Mouse (Mus musculus) myocyte (in vitro differentiated cells): ENCODE data around the gene Mip. TPM values are rescaled to one million over a fixed set of nuclear protein-coding genes. Genes with fewer than 3 reads are reported as not detected.
"Not testable (repeated sequence)": the region's sequence is repeated elsewhere in the genome, so short reads cannot be mapped to it uniquely, and the experiment has no call there.

Experiments
- H3K27me3 ChIP-seq: one replicate; pipeline ENCODE4 v1.6.1; 2011; ENCODE audit not compliant: control insufficient read depth, insufficient read depth, insufficient read length
- H3K36me3 ChIP-seq: one replicate; pipeline ENCODE4 v1.6.1; 2011; ENCODE audit not compliant: control insufficient read depth, insufficient read depth
- H3K4me2 ChIP-seq: one replicate; pipeline ENCODE4 v1.6.1; 2011; ENCODE audit warnings: low read depth, control low read depth
- H3K4me3 ChIP-seq: one replicate; pipeline ENCODE4 v1.5.1; 2011; ENCODE audit warnings: mild to moderate bottlenecking, control low read depth, moderate library complexity
- H3K79me2 ChIP-seq: one replicate; pipeline ENCODE4 v1.6.1; 2011; ENCODE audit not compliant: control insufficient read depth, insufficient read depth
- H3ac ChIP-seq: one replicate; pipeline ENCODE4 v1.6.1; 2011; ENCODE audit not compliant: control insufficient read depth, insufficient read length
- CEBPB ChIP-seq: IDR thresholded peaks from 2 replicates; pipeline ENCODE4 v1.6.1; 2011; ENCODE audit warnings: mild to moderate bottlenecking, moderate library complexity; ENCODE audit not compliant: poor library complexity, insufficient read depth, severe bottlenecking
- E2F4 ChIP-seq: IDR thresholded peaks from one replicate; pipeline ENCODE4 v1.6.1; 2011; ENCODE audit warnings: mild to moderate bottlenecking, control low read depth, moderate library complexity; ENCODE audit not compliant: insufficient read depth
- MAX ChIP-seq: IDR thresholded peaks from one replicate; pipeline ENCODE4 v1.6.1; 2011; ENCODE audit warnings: low read depth, mild to moderate bottlenecking, control low read depth
- MYOD1 ChIP-seq, 3 experiments: IDR thresholded peaks; one replicate each; pipeline ENCODE4 v1.6.1; 2011; ENCODE audit warnings: control low read depth in 2 of 3, low read depth in 2 of 3, mild to moderate bottlenecking in 2 of 3, moderate library complexity in 1 of 3; ENCODE audit not compliant: insufficient read length in 2 of 3, control insufficient read depth in 1 of 3
- MYOG ChIP-seq, 3 experiments: IDR thresholded peaks; one replicate each; pipeline ENCODE4 v1.6.1; 2011; ENCODE audit warnings: control low read depth in 2 of 3, low read depth in 2 of 3, mild to moderate bottlenecking in 2 of 3; ENCODE audit not compliant: insufficient read length in 2 of 3, control insufficient read depth in 1 of 3, insufficient read depth in 1 of 3
- POLR2A ChIP-seq: IDR thresholded peaks from one replicate; pipeline ENCODE4 v1.6.1; 2011; ENCODE audit warnings: low read depth, mild to moderate bottlenecking, control low read depth, moderate library complexity; ENCODE audit not compliant: insufficient read length
- POLR2AphosphoS2 ChIP-seq: IDR thresholded peaks from one replicate; pipeline ENCODE4 v1.6.1; 2011; ENCODE audit warnings: low read depth, control low read depth; ENCODE audit not compliant: insufficient read length
- REST ChIP-seq: IDR thresholded peaks from one replicate; pipeline ENCODE4 v1.6.1; 2011; ENCODE audit warnings: mild to moderate bottlenecking, control low read depth, moderate library complexity; ENCODE audit not compliant: insufficient read depth, insufficient read length
- SRF ChIP-seq: IDR thresholded peaks from one replicate; pipeline ENCODE4 v1.6.1; 2011; ENCODE audit warnings: low read depth; ENCODE audit not compliant: control insufficient read depth, insufficient read length
- TCF12 ChIP-seq: IDR thresholded peaks from one replicate; pipeline ENCODE4 v1.6.1; 2011; ENCODE audit warnings: mild to moderate bottlenecking, control low read depth; ENCODE audit not compliant: poor library complexity, insufficient read depth, severe bottlenecking
- TCF3 ChIP-seq: IDR thresholded peaks from one replicate; pipeline ENCODE4 v1.6.1; 2011; ENCODE audit warnings: low read depth, control low read depth; ENCODE audit not compliant: insufficient read length
- USF1 ChIP-seq: IDR thresholded peaks from one replicate; pipeline ENCODE4 v1.6.1; 2011; ENCODE audit warnings: low read depth, mild to moderate bottlenecking, control low read depth, moderate library complexity
- polyA plus RNA-seq: library from polyadenylated mRNA; unstranded; fragments of >200 nt; fragmentation: generic; extraction: Trizol; gene quantifications from one replicate; pipeline ENCODE4 v1.2.1, GENCODE M21; 2012; ENCODE audit warnings: missing spikeins

Gene Mip
- polyA plus RNA-seq, 1 experiment, result not detected

DNA sequence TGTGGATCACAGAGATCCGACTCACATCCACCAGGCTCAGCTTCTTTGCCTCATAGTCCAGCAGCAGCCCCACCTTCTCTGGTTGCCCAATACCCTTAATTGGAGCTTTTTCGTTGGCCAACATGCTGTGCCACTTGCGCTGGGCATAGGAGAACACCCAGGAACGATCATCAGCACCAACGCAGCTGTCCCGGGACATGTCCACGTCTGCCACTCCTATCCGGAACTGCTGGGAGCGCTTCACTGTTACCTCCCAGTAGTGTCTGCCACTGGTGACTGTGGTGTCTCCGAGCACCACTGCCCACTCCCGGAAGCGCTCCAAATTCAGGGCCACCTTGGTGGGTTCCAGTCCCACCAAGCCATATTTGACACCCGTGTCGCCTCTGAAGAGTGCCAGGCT, 14.7 kb upstream of the Mip start:
- no peaks in the 10 kb centered on the region for H3K36me3 ChIP-seq
- TF ChIP-seq MYOG (IDR thresholded peaks at IDR 0.05; ENCODE audit: control insufficient read depth in 1 of 3, insufficient read depth in 1 of 3, insufficient read length in 2 of 3, low read depth in 2 of 3) (peak; percentile 17 to 84 (median 71)), POLR2AphosphoS2 (no peak), REST (no peak), MYOD1 (IDR thresholded peaks at IDR 0.05; ENCODE audit: control insufficient read depth in 1 of 3, insufficient read length in 2 of 3, low read depth in 2 of 3) (peak; percentile 41 to 86 (median 71)), CEBPB (peak; percentile 54), POLR2A (peak; percentile 52)
- peak overlapping the region; percentile 74 for H3K4me2 ChIP-seq
- H3K4me3 ChIP-seq, result peak overlapping the region; percentile 79
- H3K27me3 ChIP-seq, result no peaks in the 10 kb centered on the region
- no peaks in the 10 kb centered on the region for H3K79me2 ChIP-seq
- peak overlapping the region; percentile 14 for H3ac ChIP-seq

DNA sequence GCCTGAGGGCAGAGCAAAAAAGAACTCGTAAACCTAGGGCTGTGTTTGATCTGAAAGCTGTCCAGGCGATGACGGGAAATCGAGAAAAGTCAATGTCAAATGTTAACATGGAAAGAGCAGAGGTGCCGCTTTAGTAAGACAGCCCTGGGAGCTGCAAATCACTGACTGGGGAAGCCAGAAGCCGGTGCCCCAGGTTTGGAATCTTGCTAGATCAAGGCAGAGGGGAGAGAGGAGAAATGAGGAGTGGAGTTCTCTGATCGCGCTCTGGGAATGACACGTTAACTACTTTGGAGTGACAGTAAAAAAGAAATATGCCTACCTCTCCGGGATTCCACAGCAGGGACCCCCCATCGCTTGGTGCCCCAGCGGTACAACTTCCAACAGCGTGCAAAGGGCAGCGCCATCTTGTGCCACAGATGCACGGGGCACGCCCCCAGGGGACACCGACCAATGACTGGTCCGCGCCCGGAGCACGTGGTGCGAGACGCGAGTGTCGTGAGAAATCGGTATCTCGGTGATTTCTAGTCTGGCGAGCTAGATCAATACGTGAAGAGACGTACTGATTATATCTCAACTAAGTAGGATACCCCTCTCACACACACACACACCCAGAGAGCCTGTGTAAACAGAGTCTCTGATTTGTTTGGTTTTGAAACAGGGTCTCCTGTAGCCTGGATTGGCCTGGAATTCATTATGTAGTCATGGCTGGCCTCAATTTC, 14.1 kb upstream of the Mip start, which contains the start of gene Spryd4:
Gene Spryd4 (minus strand): TSS at position 418 of the 719 bp plus-strand sequence.
- peak within 1 kb of the TSS; percentile 79 for H3K4me3 ChIP-seq
- H3ac ChIP-seq, result peak within 1 kb of the TSS; percentile 14
- TF ChIP-seq MYOG (IDR thresholded peaks at IDR 0.05; ENCODE audit: control insufficient read depth in 1 of 3, insufficient read depth in 1 of 3, insufficient read length in 2 of 3, low read depth in 2 of 3) (peak in 2 of 3 experiments; percentile 18 to 43), MAX (peak; percentile 27), MYOD1 (IDR thresholded peaks at IDR 0.05; ENCODE audit: control insufficient read depth in 1 of 3, insufficient read length in 2 of 3, low read depth in 2 of 3) (peak in 1 of 3 experiments; percentile 24), USF1 (peak; percentile 99), E2F4 (no peak), TCF3 (no peak), POLR2A (peak; percentile 98), POLR2AphosphoS2 (peak; percentile 92), CEBPB (no peak), TCF12 (no peak), SRF (no peak), REST (peak; percentile 41)
- peak within 1 kb of the TSS; percentile 74 for H3K4me2 ChIP-seq
- H3K36me3 ChIP-seq, result no peaks in the 10 kb centered on the region
- H3K79me2 ChIP-seq, result no peaks in the 10 kb centered on the region
- no peaks in the 10 kb centered on the region for H3K27me3 ChIP-seq

DNA sequence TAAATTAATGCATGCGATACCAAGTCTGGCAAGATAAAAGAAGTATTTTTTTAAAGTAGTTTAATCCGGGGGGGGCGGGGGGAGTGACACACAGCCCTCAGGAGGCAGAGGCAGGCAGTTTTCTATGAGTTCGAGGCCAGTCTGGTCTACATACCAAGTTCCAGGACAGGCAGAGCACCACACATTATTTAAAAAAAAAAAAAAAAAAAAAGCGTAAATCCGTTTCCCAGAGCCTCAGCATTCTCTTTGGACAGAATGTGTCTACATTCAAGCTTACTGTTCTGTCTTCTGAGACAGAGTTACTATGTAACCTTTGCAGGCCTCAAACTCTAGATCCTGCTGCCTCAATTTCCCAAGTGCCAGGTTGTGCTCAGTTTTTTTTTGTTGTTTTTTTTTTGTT, 13.5 kb upstream of the Mip start:
- H3ac ChIP-seq, result no peak overlapping the region
- TF ChIP-seq REST (no peak), TCF3 (no peak), TCF12 (no peak), MYOG (IDR thresholded peaks at IDR 0.05; ENCODE audit: control insufficient read depth in 1 of 3, insufficient read depth in 1 of 3, insufficient read length in 2 of 3, low read depth in 2 of 3) (no peak)
- peak overlapping the region; percentile 79 for H3K4me3 ChIP-seq
- H3K36me3 ChIP-seq, result no peaks in the 10 kb centered on the region
- H3K4me2 ChIP-seq, result peak overlapping the region; percentile 74
- H3K79me2 ChIP-seq, result no peaks in the 10 kb centered on the region
- no peaks in the 10 kb centered on the region for H3K27me3 ChIP-seq

DNA sequence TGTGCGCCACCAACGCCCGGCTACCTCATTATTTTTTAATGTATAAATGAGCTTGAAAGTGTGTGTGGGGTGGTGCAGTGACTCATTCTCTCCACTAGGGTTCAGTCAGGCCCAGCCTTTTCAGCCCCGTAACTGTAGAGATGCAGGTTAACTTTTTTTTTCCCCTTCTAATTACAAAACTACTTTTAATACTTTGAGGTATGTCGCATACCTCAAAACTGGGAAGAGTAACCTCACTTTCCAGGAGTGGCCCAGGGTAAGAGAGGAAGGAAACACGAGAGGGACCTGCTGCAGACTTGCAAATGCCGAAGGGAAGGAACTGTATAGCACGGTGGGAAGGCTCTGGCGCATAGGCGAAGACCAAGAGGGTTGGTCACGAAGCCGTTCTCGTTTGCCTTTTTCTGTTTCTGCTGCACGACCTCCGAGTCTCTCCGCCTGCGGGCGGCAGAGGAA, 12.7 kb upstream of the Mip start:
- Histone ChIP-seq H3K79me2 (no peaks in the 10 kb centered on the region), H3K4me2 (peak overlapping the region; percentile 8), H3K36me3 (no peaks in the 10 kb centered on the region), H3ac (no peak overlapping the region), H3K4me3 (no peak overlapping the region), H3K27me3 (no peaks in the 10 kb centered on the region)
- TF ChIP-seq POLR2AphosphoS2, result no peak
- no peak for TF ChIP-seq CEBPB
- no peak for TF ChIP-seq TCF12
- no peak for TF ChIP-seq MYOG (IDR thresholded peaks at IDR 0.05; ENCODE audit: control insufficient read depth in 1 of 3, insufficient read depth in 1 of 3, insufficient read length in 2 of 3, low read depth in 2 of 3)
- no peak for TF ChIP-seq TCF3
- no peak for TF ChIP-seq REST
- no peak for TF ChIP-seq MYOD1 (IDR thresholded peaks at IDR 0.05; ENCODE audit: control insufficient read depth in 1 of 3, insufficient read length in 2 of 3, low read depth in 2 of 3)
- no peak for TF ChIP-seq E2F4
- TF ChIP-seq POLR2A, result no peak
- TF ChIP-seq MAX, result no peak
- no peak for TF ChIP-seq SRF
- TF ChIP-seq USF1, result no peak

DNA sequence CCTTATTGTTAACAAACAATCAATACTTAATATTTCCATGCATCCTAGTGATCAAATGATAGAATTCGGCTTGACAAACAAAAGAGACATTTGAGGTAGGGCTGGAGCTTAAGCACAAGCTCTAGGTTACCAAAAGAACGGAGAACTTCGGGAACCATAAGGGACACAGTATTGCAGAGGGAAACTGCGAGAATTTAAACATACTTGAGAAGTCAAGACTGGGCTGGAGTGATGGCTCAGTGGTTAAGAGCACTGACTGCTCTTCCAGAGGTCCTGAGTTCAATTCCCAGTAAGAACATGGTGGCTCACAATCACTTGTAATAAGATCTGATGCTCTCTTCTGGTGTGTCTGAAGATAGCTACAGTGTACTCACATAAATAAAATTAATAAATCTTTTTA, 11.5 kb upstream of the Mip start:
- not testable (repeated sequence) for H3ac ChIP-seq, H3K4me2 ChIP-seq, H3K36me3 ChIP-seq, H3K79me2 ChIP-seq, H3K27me3 ChIP-seq, H3K4me3 ChIP-seq
